Mouse (Mus musculus): ENCODE data around the gene Nlk.

The Nlk gene

DNA sequence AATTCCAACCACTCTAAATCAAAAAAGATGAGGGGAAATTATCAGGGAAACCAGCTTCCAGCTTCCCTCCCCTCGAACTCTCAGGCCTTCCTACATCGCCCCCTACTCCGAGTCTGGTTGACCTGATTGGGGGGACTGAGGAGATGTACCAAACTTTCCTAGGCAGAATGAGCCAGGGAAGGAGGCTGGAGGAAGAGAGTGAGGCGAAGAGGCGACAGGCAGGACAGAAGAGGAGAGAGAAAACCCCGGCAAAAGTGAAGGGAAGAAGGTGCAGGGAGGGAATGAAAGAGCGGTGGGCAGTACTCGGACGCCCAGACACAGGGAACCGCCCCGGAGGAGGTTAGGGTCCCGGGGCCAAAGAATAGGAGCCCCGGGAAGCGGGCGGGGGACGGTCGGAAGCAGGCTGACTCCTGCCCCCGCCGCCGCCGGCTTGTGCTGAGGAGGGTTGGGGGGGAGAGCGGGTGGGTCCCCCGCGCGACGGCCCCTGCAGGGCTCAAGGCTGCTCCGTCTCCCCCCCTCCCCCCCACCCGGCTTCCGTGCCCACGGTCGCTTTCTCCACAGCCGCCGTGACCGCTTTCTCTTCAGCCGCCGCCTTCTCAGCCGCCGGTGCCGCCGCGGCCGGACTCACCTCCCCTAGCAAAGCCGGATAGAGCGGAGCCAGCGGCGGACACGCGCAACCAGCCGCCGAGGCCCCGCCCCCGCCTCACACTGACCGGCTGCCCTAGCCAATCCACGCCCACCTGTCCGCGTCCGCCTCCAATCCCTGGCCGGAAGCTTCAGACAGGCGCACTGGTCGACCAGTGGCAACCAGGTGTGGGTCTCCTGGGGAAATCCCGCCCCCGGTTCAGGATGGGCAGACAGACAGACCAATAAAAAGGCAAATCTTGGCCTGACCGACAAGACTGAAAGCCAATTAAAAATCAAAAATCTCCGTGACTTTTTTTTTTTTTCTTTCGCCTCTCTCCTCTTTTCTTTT, at the start of gene Nlk:
TSS of gene Nlk (minus strand) at position 597 of the 976 bp plus-strand sequence.
- peak; percentile 100 for DNase-seq

DNA sequence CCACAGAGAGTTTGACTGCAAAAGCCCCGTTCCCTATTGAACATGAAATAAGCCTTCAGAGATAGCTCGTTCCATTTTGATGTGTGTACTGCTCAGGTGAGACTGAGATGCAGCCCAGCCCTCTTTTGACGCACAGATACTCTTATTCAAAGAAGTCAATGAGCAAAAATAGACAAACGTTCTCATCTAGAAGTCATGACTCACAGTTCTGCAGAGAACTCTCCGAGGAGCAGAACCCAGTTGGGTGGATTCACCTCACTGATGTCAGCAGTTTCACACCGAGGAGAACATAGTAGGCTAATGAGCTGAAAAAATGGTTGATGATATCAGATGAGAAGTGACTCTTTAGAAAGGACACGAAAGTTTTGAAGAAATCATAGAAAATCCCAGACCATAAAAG, 49.1 kb upstream of the Nlk start:
- DNase-seq = no peak

- DNase-seq = peak; percentile 51
These were observed 48.3 kb upstream of the Nlk start for GRCm38 (mm10) chr11:78745475-78745874.

GRCm38 (mm10) chr11:78742461-78742860, 45.3 kb upstream of the Nlk start:
- DNase-seq = no peak

DNA sequence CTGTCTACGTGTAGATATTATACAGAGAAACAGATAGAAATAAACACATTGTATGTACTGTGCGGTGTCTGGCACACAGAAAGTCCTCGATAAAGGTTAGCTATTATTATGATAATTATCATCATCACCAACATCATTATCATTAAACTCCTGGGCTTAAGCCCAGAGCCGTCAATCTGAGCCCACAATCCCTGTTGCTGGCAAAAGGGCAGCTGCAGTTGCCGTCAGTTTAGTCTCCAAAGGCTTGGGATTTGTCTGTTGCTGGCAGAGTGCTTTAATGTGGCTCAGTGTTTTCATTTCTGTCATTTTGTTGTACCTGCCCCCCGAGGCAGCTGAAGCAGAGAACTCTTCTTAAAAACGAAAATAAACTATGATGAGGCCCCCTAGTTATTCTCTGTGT, 44.8 kb upstream of the Nlk start:
- no peak for DNase-seq

DNA sequence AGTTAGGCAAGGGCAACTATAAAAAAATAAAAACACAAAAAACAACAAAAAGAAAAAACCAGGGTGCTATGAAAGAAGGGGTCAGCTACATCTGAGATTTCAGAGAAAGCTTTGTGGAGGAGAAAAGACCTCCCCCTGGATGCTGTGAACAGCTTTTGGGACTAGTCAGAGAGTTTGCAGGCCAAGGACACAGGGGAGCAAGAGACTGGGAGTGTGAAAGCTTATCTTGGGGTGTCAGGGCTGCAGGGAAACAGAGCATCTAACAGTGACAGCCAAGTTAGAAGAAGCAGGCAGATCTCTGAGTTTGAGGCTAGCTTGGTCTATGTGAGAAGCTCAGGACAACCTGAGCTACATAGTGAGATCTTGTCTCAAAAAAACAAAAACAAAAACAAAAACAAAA, 42.2 kb upstream of the Nlk start:
- DNase-seq = no peak

GRCm38 (mm10) chr11:78736877-78737408, 39.8 kb upstream of the Nlk start:
- no peak for DNase-seq

GRCm38 (mm10) chr11:78735168-78735567, 38.0 kb upstream of the Nlk start:
- DNase-seq = no peak

GRCm38 (mm10) chr11:78732619-78733018, 35.4 kb upstream of the Nlk start:
- no peak for DNase-seq

GRCm38 (mm10) chr11:78730902-78731301, 33.7 kb upstream of the Nlk start:
- no peak for DNase-seq

DNA sequence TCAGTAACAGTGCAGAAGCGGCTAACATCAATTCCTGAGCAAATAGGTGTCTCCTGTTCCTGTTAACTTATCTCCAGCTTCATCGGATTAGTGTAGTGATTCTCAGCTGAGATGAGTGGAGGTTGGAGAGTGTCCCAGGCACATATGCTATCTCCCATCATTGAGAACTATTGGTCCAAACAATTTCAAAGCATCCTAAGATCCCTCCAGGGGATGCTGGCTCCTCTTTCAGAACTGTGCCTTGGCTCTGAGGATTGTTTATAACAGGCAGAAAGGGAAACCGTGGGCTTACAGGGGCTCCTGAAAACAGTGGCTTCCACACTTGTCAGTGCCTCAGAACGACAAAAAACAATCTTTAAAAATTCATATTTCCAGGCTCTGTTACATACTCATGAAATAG, 30.9 kb upstream of the Nlk start:
- no peak for DNase-seq

DNA sequence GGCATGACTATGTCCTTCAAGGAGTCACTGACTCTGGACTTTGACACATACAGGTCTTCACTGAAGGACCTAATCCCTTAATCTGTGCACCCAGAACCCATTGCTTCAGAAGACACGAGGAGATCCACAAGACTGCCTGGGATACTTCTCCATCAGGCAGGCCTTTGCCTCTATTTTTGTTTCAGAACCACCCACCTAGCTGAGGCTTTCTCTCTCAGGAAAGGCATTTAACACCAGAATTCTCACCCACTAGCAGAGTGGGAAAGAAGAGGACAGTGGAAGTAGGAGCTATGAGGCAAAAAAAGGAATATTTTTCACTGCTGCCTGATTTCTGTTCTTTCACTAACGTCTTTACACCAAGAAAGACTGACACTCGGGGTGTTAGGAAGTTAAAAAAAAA, 29.2 kb upstream of the Nlk start:
- no peak for DNase-seq

DNA sequence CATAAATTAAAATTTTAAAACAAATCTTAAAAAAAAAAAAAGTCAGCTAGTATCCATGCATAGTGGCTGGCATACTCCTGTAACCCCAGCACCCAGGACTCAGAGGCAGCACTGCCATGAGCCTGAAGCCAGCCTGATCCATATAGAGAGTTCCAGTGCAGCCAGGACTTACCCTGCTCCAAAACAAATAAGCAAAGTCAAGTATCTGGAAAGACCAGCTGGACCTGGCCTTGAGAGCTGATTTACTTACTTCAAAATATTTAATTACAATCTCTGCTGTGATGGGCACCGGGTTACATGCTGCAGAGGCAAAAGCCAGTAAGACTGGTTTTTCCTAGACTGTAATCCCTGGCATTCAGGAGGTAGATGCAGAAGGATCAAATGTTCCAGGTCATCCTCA, 27.6 kb upstream of the Nlk start:
- DNase-seq = no peak

DNA sequence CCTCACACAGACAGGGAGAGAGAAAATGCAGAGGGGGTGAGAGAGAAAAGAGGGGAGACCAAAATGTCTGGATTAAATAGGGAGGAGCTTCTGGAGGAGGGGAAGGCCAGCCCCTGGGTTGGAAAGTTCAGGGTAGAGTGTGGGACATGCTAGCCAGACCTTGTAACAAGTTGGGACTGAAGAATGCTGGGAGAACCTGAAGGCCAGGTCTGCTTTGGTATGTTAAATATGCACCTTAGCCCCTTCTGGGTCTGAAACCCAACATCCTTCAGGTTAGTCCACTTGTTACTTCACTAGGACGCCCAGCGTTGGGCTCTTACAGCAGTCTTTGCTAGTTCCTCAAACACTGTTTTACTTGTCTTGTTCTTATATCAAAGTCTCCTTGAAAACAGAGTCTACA, 24.2 kb upstream of the Nlk start:
- no peak for DNase-seq

DNA sequence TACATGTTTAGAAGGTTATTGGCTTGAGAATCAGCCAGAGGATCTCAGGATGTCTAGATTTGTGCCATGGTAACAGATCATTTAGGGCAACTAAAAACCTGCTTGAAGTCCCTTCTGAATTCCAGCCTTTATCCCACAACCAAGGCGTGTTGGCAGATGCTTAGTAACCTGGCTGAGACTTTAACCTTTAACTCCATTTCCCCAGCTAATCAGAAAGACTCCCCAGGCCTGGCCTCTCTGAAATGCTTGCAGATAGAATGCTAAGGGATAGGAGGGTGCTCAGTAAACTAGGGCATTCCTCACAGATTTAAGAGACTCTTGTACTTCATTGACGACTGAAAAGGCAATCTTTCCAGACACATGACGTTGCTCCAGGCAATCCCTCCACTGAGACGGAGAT, 20.5 kb upstream of the Nlk start:
- DNase-seq = no peak

DNA sequence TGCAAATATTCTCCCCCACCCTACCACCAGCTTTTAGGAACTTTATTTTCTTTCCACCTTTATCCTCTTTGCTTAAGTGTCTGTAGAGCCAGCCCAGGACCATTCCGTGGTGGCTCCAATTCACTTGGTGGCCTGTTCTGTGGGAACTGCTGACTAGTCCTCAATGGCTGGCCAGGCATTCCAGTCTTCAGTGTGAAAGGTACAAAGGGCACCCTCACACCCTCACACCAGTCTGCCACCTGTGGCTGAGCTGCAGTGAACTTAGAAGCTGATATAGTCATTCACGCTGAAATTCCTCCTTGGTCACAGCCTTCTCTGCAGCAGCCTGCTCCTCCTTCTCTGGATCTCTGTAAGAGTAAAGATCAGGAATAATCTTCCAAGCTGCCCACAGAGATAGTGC, 11.5 kb upstream of the Nlk start:
- DNase-seq = peak; percentile 44

DNA sequence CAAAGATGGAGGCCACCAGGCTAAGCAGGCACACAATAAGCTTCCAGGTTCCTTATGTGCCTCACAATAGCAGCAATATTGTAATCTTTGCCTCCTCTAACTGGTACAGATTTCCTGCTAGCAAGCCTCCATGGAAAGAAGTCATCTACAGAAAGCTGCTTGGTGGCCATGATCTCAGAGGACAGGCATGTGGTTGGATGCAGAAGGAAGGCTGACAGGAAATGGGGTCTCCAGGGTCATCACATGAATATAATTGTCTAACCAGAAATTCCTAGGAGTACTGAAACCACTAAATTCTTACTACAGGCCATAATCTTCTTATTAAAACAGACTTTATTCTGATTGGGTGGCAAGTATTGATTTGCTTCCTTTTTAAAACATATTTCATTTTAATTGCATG, 8.9 kb upstream of the Nlk start:
- peak; percentile 51 for DNase-seq

DNA sequence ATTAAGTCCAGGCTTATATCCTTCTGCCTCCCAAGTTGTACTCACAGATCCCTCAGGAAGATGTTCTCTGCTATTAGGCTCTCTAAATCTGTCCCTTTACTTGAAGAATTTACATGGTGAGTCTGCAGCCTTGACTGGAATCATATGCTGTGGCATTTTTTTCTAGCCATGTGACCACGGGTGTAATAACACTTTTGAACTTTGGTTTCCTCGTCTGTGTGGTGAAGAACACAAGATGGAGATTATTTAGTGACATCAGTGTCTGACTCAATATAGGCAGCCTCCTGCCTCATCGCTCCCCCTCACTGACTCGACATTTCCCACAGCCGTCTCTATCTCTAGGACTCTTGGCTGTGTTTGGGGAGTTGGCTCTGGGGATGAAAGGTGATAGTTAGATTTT, 5.9 kb upstream of the Nlk start:
- DNase-seq = no peak

GRCm38 (mm10) chr11:78702319-78702718, 5.1 kb upstream of the Nlk start:
- DNase-seq = no peak

DNA sequence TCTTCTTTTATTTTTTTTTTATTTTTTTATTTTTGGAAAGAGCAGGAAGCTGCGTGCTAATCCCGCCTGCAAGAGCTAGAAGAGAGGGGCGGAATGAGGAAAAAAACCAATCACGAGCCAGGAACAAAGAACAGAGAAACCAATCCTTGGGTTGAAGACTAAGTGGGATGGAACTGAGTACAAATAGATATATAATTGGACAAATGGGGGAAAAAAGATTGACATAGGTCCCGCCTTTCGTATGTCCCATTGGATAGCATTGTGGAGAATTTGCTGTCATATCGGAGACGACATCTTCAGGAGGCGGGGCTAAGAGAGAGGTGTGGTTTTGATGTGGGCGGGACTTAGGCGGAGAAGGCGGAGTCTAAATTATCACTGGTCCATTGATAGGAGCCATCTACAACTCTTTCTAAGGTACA, 589 bp upstream of the Nlk start:
- peak; percentile 94 for DNase-seq

- no peak for DNase-seq
These were observed 2.9 kb downstream of the Nlk start for GRCm38 (mm10) chr11:78694249-78694648.

- DNase-seq = no peak
These were observed 3.9 kb downstream of the Nlk start for GRCm38 (mm10) chr11:78693307-78693706.

DNA sequence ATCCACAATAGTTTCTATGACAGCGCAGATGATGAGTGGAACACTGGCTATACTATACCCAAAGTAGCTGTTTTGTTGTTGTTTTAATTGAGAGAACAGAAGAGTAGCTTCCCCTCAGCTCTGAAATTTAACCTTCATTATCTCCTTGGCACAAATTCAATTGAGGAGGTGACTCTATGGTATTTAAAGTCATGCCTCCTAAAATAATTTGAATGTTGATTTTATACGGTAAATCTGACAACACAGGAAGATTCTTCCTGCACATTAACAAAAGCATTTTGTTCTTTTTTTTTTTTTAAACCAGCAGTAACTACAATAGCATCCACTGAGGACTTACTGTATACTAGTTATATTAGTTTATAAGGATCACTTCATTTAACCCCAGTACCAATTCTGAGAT, 6.0 kb downstream of the Nlk start:
- DNase-seq = no peak

DNA sequence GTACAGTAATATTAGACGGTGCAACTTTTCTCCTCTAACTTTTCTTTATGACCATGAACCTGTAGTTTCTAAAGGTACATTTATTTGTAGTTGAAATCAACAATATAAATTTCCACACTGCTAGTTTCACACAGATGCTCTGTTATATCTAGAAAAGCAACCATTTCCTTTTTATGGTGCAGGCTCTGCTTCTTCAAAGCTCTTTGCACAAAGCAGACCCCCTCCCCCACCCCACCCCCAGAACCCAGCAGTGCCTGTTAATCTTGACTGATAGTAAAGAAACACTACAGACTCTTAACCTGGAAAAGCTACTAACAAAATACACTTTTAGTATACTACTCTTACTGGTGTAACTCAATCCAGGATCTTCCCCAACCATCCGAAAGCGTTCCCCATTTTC, 6.6 kb downstream of the Nlk start:
- no peak for DNase-seq

DNA sequence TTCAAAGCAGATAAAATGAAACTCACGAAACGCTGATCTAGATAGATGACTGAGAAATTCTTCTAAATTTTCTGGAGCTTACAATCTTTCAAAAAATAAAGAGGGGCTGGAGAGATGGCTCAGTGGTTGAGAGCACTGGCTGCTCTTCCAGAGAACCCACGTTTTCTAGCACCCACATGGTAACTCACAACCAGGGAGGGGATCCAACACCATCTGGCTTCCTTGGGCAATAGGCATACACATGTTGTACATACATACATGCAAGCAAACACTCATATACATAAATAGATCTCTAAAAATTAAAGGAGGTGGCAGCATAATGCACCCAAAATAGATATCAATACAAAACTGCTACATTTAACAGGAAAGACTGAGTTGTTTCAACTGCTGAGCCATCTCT, 16.1 kb downstream of the Nlk start:
- DNase-seq = no peak
